Mouse (Mus musculus): ENCODE measurements around the gene Ceacam13. TPM values are rescaled to one million over a fixed set of nuclear protein-coding genes. Genes with fewer than 3 reads are reported as not detected.

The Ceacam13 gene
- not detected for polyA plus RNA-seq (2014; fragmentation: Illumina TruSeq; extraction: RNeasy Lipid Tissue Mini Kit (QIAGEN cat#74804))

GRCm38 (mm10) chr7:18009589-18009988 lies at the start of gene Ceacam13:
Gene Ceacam13 (plus strand): TSS chr7:18009889.

GRCm38 (mm10) chr7:17971824-17972223 lies 37.9 kb upstream of the Ceacam13 start, which contains the start of gene Ceacam11:
Gene Ceacam11 (plus strand): TSS chr7:17972124.

GRCm38 (mm10) chr7:18065629-18066028 lies 55.9 kb downstream of the Ceacam13 start, which contains the start of gene Ceacam12:
Gene Ceacam12 (plus strand): TSS chr7:18065929.

Other genes starting within 250 kb of the Ceacam13 start
- gene Ceacam14, start 197.3 kb upstream of the Ceacam13 start, polyA plus RNA-seq (2014; fragmentation: Illumina TruSeq; extraction: RNeasy Lipid Tissue Mini Kit (QIAGEN cat#74804)), result not detected
- gene Gm5155, start 138.1 kb upstream of the Ceacam13 start, polyA plus RNA-seq (2014; fragmentation: Illumina TruSeq; extraction: RNeasy Lipid Tissue Mini Kit (QIAGEN cat#74804)), result not detected
- not detected for gene Ceacam11, start 37.8 kb upstream of the Ceacam13 start, polyA plus RNA-seq (2014; fragmentation: Illumina TruSeq; extraction: RNeasy Lipid Tissue Mini Kit (QIAGEN cat#74804))
- not detected for gene Ceacam12, start 56.0 kb downstream of the Ceacam13 start, polyA plus RNA-seq (2014; fragmentation: Illumina TruSeq; extraction: RNeasy Lipid Tissue Mini Kit (QIAGEN cat#74804))
- gene Igfl3, start 166.6 kb downstream of the Ceacam13 start, polyA plus RNA-seq (2014; fragmentation: Illumina TruSeq; extraction: RNeasy Lipid Tissue Mini Kit (QIAGEN cat#74804)), result not detected
- gene Mill1, start 235.5 kb downstream of the Ceacam13 start, polyA plus RNA-seq (2014; fragmentation: Illumina TruSeq; extraction: RNeasy Lipid Tissue Mini Kit (QIAGEN cat#74804)), result not detected

Data from ovary, adult 10 weeks (tissue).